Mouse (Mus musculus) erythroblast, embryonic 14.5 days (primary cell): ENCODE results near the gene Cdk16. TPM values are rescaled to one million over a fixed set of nuclear protein-coding genes. Genes with fewer than 3 reads are reported as not detected.

Experiments used
- H3K27me3 ChIP-seq: 2 replicates; pipeline ENCODE4 v1.6.1; 2012; ENCODE audit warnings: inconsistent platforms; ENCODE audit not compliant: control insufficient read depth
- H3K36me3 ChIP-seq: 2 replicates; pipeline ENCODE4 v1.6.1; 2012; ENCODE audit warnings: mild to moderate bottlenecking, inconsistent platforms; ENCODE audit not compliant: control insufficient read depth
- H3K4me1 ChIP-seq: 2 replicates; pipeline ENCODE4 v1.6.1; 2012; ENCODE audit warnings: inconsistent platforms; ENCODE audit not compliant: control insufficient read depth
- H3K4me3 ChIP-seq: replicated peaks from 2 replicates; pipeline ENCODE3; 2012; ENCODE audit warnings: moderate library complexity, mild to moderate bottlenecking, inconsistent platforms
- H3K9me3 ChIP-seq: 2 replicates; pipeline ENCODE4 v1.6.1; 2012; ENCODE audit warnings: low read length, inconsistent platforms, mixed read lengths; ENCODE audit not compliant: control insufficient read depth
- GATA1 ChIP-seq: IDR thresholded peaks from 2 replicates; pipeline ENCODE4 v1.6.1; 2012; ENCODE audit warnings: low read length, inconsistent platforms, mixed read lengths
- TAL1 ChIP-seq: IDR thresholded peaks from 3 replicates; pipeline ENCODE4 v1.6.1; 2012; ENCODE audit warnings: low read length, inconsistent platforms, mixed read lengths
- polyA plus RNA-seq: library from polyadenylated mRNA; stranded (reverse); fragments of >175 nt; gene quantifications from 2 replicates; pipeline ENCODE4 v1.2.3, GENCODE M21; 2012

Gene Cdk16
- polyA plus RNA-seq, 1 experiment: 23.7 TPM

- H3K4me1 ChIP-seq: peaks cover under 1% of the 10 kb centered on the region; the same call in 1 of the 2 replicates
- H3K36me3 ChIP-seq: no peaks in the 10 kb centered on the region
- TF ChIP-seq TAL1: no peak
- TF ChIP-seq GATA1: no peak
- H3K9me3 ChIP-seq: no peaks in the 10 kb centered on the region
- H3K27me3 ChIP-seq: no peaks in the 10 kb centered on the region
- H3K4me3 ChIP-seq: no peak overlapping the region
These were observed 48.7 kb downstream of the Cdk16 start for GRCm38 (mm10) chrX:20736479-20736878.

- peaks cover 4% of the 10 kb centered on the region for H3K4me1 ChIP-seq
- no peak overlapping the region for H3K4me3 ChIP-seq
- H3K36me3 ChIP-seq: no peaks in the 10 kb centered on the region
- no peaks in the 10 kb centered on the region for H3K9me3 ChIP-seq
- TF ChIP-seq TAL1 (no peak), GATA1 (no peak)
- H3K27me3 ChIP-seq: no peaks in the 10 kb centered on the region
These were observed 61.1 kb downstream of the Cdk16 start for GRCm38 (mm10) chrX:20748829-20749228.

Other genes with a start within 250 kb of the Cdk16 start
- gene Rgn, start 138.2 kb upstream of the Cdk16 start, polyA plus RNA-seq: not detected in 2 replicates
- gene Rbm10, start 70.5 kb upstream of the Cdk16 start, polyA plus RNA-seq: 5.8 and 5.9 TPM in 2 replicates
- gene Ndufb11, start 70.3 kb upstream of the Cdk16 start, polyA plus RNA-seq: 85.0 and 139 TPM in 2 replicates
- 9.2 and 16.3 TPM in 2 replicates for gene Uba1, start 29.6 kb upstream of the Cdk16 start, polyA plus RNA-seq
- 0.04 and 0.11 TPM in 2 replicates for gene Usp11, start 16.0 kb downstream of the Cdk16 start, polyA plus RNA-seq
- 1.1 and 3.3 TPM in 2 replicates for gene Araf, start 109.9 kb downstream of the Cdk16 start, polyA plus RNA-seq
- gene Timp1, start 182.2 kb downstream of the Cdk16 start, polyA plus RNA-seq: not detected in 2 replicates
- not detected in 2 replicates for gene Syn1, start 233.1 kb downstream of the Cdk16 start, polyA plus RNA-seq
- 1.6 and 1.9 TPM in 2 replicates for gene Cfp, start 243.6 kb downstream of the Cdk16 start, polyA plus RNA-seq